Mouse (Mus musculus) intestine, postnatal 0 days (tissue): ENCODE data around the gene Sez6l2. TPM values are rescaled to one million over a fixed set of nuclear protein-coding genes. Genes with fewer than 3 reads are reported as not detected.

Experiments used
- ATAC-seq: fragments of 200-750 bp; cut with Nextera tagmentation; 2 replicates; pipeline ENCODE4 v1.8.0; 2017; ENCODE audit warnings: mild to moderate bottlenecking, moderate TSS enrichment, moderate library complexity
- H3K27ac ChIP-seq: fragments of 300-500 bp; sonication (generic); 2 replicates; pipeline ENCODE4 v1.5.1; 2014; ENCODE audit warnings: mild to moderate bottlenecking, low read depth, low read length, moderate library complexity
- H3K27me3 ChIP-seq: fragments of 300-500 bp; sonication (generic); replicated peaks from 2 replicates; pipeline ENCODE4 v1.6.1; 2014; ENCODE audit warnings: low read length, mixed read lengths; ENCODE audit not compliant: control insufficient read depth, insufficient read depth
- H3K36me3 ChIP-seq: fragments of 300-500 bp; sonication (generic); 2 replicates; pipeline ENCODE4 v1.6.1; 2014; ENCODE audit warnings: mild to moderate bottlenecking, moderate library complexity; ENCODE audit not compliant: control insufficient read depth, insufficient read depth
- H3K4me1 ChIP-seq: fragments of 300-500 bp; sonication (generic); replicated peaks from 2 replicates; pipeline ENCODE4 v1.6.1; 2014; ENCODE audit warnings: antibody characterized with exemption, low read length, mixed read lengths; ENCODE audit not compliant: control insufficient read depth, insufficient read depth
- H3K4me2 ChIP-seq: fragments of 300-500 bp; sonication (generic); replicated peaks from 2 replicates; pipeline ENCODE4 v1.6.1; 2014; ENCODE audit warnings: low read depth, mild to moderate bottlenecking, moderate library complexity
- H3K4me3 ChIP-seq: fragments of 300-500 bp; sonication (generic); 2 replicates; pipeline ENCODE4 v1.5.1; 2014; ENCODE audit warnings: low read depth, low read length
- H3K9ac ChIP-seq: fragments of 300-500 bp; sonication (generic); 2 replicates; pipeline ENCODE4 v1.6.1; 2014; ENCODE audit warnings: mild to moderate bottlenecking, low read depth, low read length
- H3K9me3 ChIP-seq: fragments of 300-500 bp; sonication (generic); 2 replicates; pipeline ENCODE4 v1.6.1; 2016; ENCODE audit warnings: mixed run types; ENCODE audit not compliant: control insufficient read depth
- CTCF ChIP-seq: sonication (generic); IDR thresholded peaks from 2 replicates; pipeline ENCODE4 v1.5.1; 2016; ENCODE audit warnings: low read depth, mild to moderate bottlenecking, control low read depth, antibody characterized with exemption, moderate library complexity
- WGBS: fragments of 180-500 bp; shearing (Covaris S2); extraction: QIAGEN DNeasy Blood & Tissue Kit; methylation state at CpG from one replicate; pipeline ENCODE4 v1.1.7; 2014; 5-methylcytosine and 5-hydroxymethylcytosine counted together
- polyA plus RNA-seq: library from polyadenylated mRNA; unstranded; fragments of >200 nt; fragmentation: Nextera tagmentation; extraction: Ambion mirVana; gene quantifications from 2 replicates; pipeline ENCODE4 v1.2.1, GENCODE M21; 2015

Gene Sez6l2
- polyA plus RNA-seq, 1 experiment from 2014 or later = 1.3 TPM

GRCm38 (mm10) chr7:127007313-127008024 is 57.1 kb downstream of the Sez6l2 start:
- no peak overlapping the region for H3K4me3 ChIP-seq
- no peak for ATAC-seq
- peaks cover 15% of the 10 kb centered on the region for H3K4me1 ChIP-seq
- peak overlapping the region; percentile 94 for H3K27ac ChIP-seq
- no peaks in the 10 kb centered on the region for H3K9me3 ChIP-seq
- no peaks in the 10 kb centered on the region for H3K27me3 ChIP-seq
- no peak for TF ChIP-seq CTCF
- H3K4me2 ChIP-seq = no peak overlapping the region
- WGBS = 77% methylated on average over 6 of the region's 6 CpGs
- H3K9ac ChIP-seq = no peak overlapping the region
- no peaks in the 10 kb centered on the region for H3K36me3 ChIP-seq

GRCm38 (mm10) chr7:127008239-127009019 is 58.1 kb downstream of the Sez6l2 start:
- Histone ChIP-seq H3K27me3 (no peaks in the 10 kb centered on the region), H3K9ac (peak overlapping the region; percentile 43; the same call in 1 of the 2 replicates), H3K4me3 (no peak overlapping the region), H3K9me3 (no peaks in the 10 kb centered on the region), H3K4me1 (peaks cover 15% of the 10 kb centered on the region), H3K27ac (peak overlapping the region; percentile 94), H3K4me2 (peak overlapping the region; percentile 45), H3K36me3 (0 out of 2 replicates have a peak, but pooled peaks cover 7% of the 10 kb centered on the region)
- peak; percentile 96 for ATAC-seq
- 0 out of 2 replicates have a peak, but pooled peaks have one; percentile 1 for TF ChIP-seq CTCF
- 20% methylated on average over 9 of the region's 9 CpGs for WGBS

- Histone ChIP-seq H3K27me3 (no peaks in the 10 kb centered on the region), H3K36me3 (0 out of 2 replicates have a peak, but pooled peaks cover 7% of the 10 kb centered on the region), H3K4me2 (peak overlapping the region; percentile 45; the same call in 1 of the 2 replicates), H3K27ac (peak overlapping the region; percentile 94), H3K4me1 (peaks cover 15% of the 10 kb centered on the region), H3K9me3 (no peaks in the 10 kb centered on the region), H3K9ac (no peak overlapping the region), H3K4me3 (no peak overlapping the region)
- 0 out of 2 replicates have a peak, but pooled peaks have one; percentile 12 for ATAC-seq
- 64% methylated on average over 17 of the region's 17 CpGs for WGBS
- TF ChIP-seq CTCF = no peak
Measured at GRCm38 (mm10) chr7:127009307-127010085, 59.1 kb downstream of the Sez6l2 start.

GRCm38 (mm10) chr7:127011051-127011450 is 60.7 kb downstream of the Sez6l2 start:
- no peak for TF ChIP-seq CTCF
- H3K9ac ChIP-seq = no peak overlapping the region
- H3K4me3 ChIP-seq = no peak overlapping the region
- H3K4me1 ChIP-seq = peaks cover 15% of the 10 kb centered on the region
- no peaks in the 10 kb centered on the region for H3K27me3 ChIP-seq
- H3K27ac ChIP-seq = 0 out of 2 replicates have a peak overlapping the region, but pooled peaks have one; percentile 3
- H3K9me3 ChIP-seq = no peaks in the 10 kb centered on the region
- no peak for ATAC-seq
- H3K4me2 ChIP-seq = no peak overlapping the region
- WGBS = 95% methylated on average over 2 of the region's 2 CpGs
- 0 out of 2 replicates have a peak, but pooled peaks cover 7% of the 10 kb centered on the region for H3K36me3 ChIP-seq

GRCm38 (mm10) chr7:127011717-127012116 is 61.4 kb downstream of the Sez6l2 start:
- no peak for ATAC-seq
- H3K27ac ChIP-seq = 0 out of 2 replicates have a peak overlapping the region, but pooled peaks have one; percentile 3
- WGBS = 80% methylated on average over 2 of the region's 2 CpGs

More at GRCm38 (mm10) chr7:127011717-127012116, 61.4 kb downstream of the Sez6l2 start:
- Histone ChIP-seq H3K9ac (no peak overlapping the region), H3K36me3 (0 out of 2 replicates have a peak, but pooled peaks cover 7% of the 10 kb centered on the region), H3K9me3 (no peaks in the 10 kb centered on the region), H3K4me2 (no peak overlapping the region), H3K4me3 (no peak overlapping the region), H3K27me3 (no peaks in the 10 kb centered on the region), H3K4me1 (peaks cover 15% of the 10 kb centered on the region)
- TF ChIP-seq CTCF = no peak
